Mouse (Mus musculus) kidney, adult 2 months (tissue): ENCODE results near the gene Rnase2a.

ENCODE experiments used
- CTCF ChIP-seq: fragments of 200-500 bp; conservative IDR thresholded peaks from 2 replicates; pipeline ENCODE4 v1.5.1; 2011; ENCODE audit warnings: low read depth, mild to moderate bottlenecking, control low read depth, low read length, moderate library complexity, mixed read lengths; ENCODE audit not compliant: insufficient read depth, insufficient read length
- POLR2A ChIP-seq: fragments of 200-500 bp; IDR thresholded peaks from one replicate; pipeline ENCODE4 v1.6.1; 2011; ENCODE audit warnings: low read depth, low read length, control low read depth

DNA sequence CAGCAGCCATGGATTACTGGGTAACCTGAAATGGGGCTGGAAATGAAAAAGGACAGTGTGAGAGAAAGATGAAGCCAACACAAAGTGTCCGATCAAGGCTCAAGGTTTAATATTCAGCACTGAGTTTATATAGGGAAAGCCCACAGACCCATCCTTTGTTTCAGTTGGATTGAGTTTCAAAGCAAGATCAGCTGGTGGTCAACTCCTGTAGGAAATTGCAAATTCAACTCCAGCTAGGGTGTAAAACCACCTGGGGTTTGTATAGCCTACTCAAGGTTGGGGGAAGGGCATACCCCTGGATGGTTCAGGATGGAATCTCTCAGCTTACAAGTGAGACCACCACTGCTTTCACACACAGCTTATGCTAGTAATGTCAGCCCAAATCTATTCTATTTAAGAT lies 8.2 kb downstream of the Rnase2a start:
- TF ChIP-seq CTCF (no peak), POLR2A (no peak)
